Mouse (Mus musculus) cortical plate, adult 2 months (tissue): ENCODE results near the gene Prr23a3. TPM values are rescaled to one million over a fixed set of nuclear protein-coding genes. Genes with fewer than 3 reads are reported as not detected.

ENCODE experiments used
- H3K27ac ChIP-seq: fragments of 200-500 bp; 2 replicates; pipeline ENCODE4 v1.5.1; 2012; ENCODE audit warnings: low read length, control low read depth, inconsistent platforms; ENCODE audit not compliant: insufficient read depth
- H3K4me1 ChIP-seq: fragments of 200-500 bp; 2 replicates; pipeline ENCODE4 v1.6.1; 2011; ENCODE audit warnings: low read length; ENCODE audit not compliant: control insufficient read depth, insufficient read depth
- H3K4me3 ChIP-seq: fragments of 200-500 bp; 2 replicates; pipeline ENCODE4 v1.5.1; 2011; ENCODE audit warnings: mild to moderate bottlenecking, low read length, control low read depth; ENCODE audit not compliant: insufficient read depth
- CTCF ChIP-seq: fragments of 200-500 bp; IDR thresholded peaks from 2 replicates; pipeline ENCODE4 v1.5.1; 2011; ENCODE audit warnings: mild to moderate bottlenecking, control low read depth, low read length; ENCODE audit not compliant: insufficient read depth; ENCODE audit errors: extremely low read depth
- POLR2A ChIP-seq: fragments of 200-500 bp; IDR thresholded peaks from 2 replicates; pipeline ENCODE4 v1.6.1; 2011; ENCODE audit warnings: mild to moderate bottlenecking, low read length, control low read depth; ENCODE audit not compliant: insufficient read depth; ENCODE audit errors: extremely low read depth
- polyA plus RNA-seq: library from polyadenylated mRNA; depleted of rRNA; stranded (reverse); fragments of >200 nt; gene quantifications from 2 replicates; pipeline ENCODE4 v1.2.3, GENCODE M21; 2012; rRNA removed

Prr23a3 gene
- polyA plus RNA-seq: not detected in 2 replicates

DNA sequence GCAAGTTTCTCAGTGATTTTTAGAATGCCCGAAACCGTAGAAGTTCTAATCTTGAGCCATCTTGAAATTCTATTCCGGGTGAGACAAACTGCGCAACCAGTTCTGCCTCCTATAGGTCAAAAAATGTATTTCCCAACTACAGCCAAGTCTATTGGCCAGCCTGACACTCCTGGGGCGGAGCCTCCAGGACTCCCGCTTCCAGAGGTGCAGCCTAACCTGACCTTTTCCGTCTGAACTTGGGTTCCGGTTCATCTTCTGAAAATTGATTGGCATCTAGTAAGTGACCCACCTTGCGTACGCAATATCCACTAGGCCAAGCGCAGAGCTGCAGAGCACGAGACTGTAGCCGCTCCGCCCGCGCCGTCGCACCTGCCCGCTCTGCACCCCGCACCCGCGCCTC is at the start of gene Prr23a3:
Gene Prr23a3, plus strand, starts transcription at position 197 of the 400 bp plus-strand sequence.
- no peaks in the 10 kb centered on the region for H3K4me1 ChIP-seq
- H3K4me3 ChIP-seq: no peak within 1 kb of the TSS
- TF ChIP-seq POLR2A (no peak), CTCF (no peak)
- no peak within 1 kb of the TSS for H3K27ac ChIP-seq

DNA sequence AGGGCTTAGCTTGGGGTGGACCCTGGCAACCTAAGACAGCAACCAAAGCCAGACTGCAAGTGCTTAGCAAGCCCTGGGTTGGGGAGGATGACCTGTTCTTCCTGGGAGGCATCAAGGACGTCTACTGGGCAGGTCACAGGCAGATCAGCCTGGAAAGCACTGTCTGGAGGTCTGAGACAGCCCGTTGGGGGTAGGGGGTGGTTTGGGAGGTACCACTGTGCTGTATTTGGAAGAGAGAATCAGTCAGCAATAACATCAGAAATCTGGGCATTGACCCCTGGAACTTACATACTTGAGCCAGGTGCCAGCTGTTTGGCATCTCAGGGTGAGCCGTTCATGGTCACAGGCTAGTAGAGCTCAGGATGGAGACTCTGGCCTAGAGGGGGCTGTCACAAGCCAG is 48.5 kb upstream of the Prr23a3 start:
- H3K4me3 ChIP-seq: no peak overlapping the region
- TF ChIP-seq POLR2A (no peak), CTCF (no peak)

DNA sequence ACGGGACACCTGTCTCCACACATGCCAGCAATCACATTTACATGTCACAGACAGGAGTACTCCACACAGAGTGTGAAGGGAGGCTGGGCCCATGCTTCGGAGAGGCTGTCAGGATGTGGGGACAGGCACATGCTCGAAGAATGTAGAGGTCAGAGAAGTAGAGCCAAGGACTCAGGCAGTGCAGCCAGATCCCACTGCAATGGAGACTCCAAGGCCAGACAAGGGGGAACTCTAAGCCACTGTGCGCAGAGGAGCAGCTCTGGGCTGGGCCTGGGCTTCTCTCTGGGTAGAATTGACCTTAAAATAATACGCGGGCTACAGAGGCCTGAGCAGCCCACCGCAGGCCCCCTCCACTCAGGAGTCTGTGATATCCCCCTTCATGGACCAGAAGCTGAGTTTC is 47.0 kb upstream of the Prr23a3 start:
- TF ChIP-seq CTCF: no peak
- TF ChIP-seq POLR2A: no peak
- no peak overlapping the region for H3K27ac ChIP-seq
- no peaks in the 10 kb centered on the region for H3K4me1 ChIP-seq
- H3K4me3 ChIP-seq: no peak overlapping the region

More for the DNA sequence above, 48.5 kb upstream of the Prr23a3 start:
- no peak overlapping the region for H3K27ac ChIP-seq
- no peaks in the 10 kb centered on the region for H3K4me1 ChIP-seq

DNA sequence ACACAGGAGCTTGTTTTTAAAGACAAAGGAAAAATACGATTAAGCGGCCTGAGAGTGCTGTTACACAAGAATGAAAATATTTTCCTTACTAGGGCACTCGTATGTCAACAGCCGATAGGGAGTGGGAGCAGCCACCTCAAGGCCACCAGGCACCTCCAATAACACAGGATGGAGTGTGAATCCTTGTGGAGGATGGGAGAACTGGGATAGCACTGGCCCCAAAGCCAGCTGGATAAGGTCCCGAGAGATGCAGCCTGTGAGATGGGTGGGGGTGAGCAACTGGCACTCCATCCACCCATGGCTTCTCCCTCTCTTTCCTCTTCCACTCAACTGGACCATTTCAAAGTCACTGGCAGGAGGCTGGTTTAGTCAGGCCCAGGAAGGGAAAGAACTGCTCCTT is 45.6 kb upstream of the Prr23a3 start:
- TF ChIP-seq POLR2A: no peak
- no peak for TF ChIP-seq CTCF
- Histone ChIP-seq H3K4me3 (no peak overlapping the region), H3K27ac (no peak overlapping the region), H3K4me1 (no peaks in the 10 kb centered on the region)

DNA sequence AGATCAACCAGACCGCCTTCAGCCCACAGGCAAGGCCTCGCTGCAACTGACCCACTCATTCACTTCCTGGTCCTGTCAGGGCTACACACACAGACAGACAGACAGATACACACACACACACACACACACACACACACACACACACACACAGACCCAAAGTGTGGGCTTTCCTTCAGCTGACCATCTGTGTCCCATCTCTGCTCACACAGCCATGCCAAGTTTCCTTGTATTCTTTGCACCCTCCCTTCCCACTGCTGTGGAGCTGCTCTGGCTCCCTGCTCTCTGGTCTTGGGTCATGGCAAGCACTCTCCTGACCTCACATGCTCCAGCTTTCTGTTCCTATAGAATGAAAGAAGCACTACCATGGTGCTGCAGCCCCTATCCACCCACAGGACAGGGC is 45.1 kb upstream of the Prr23a3 start:
- TF ChIP-seq POLR2A (no peak), CTCF (no peak)
- Histone ChIP-seq H3K4me1 (no peaks in the 10 kb centered on the region), H3K4me3 (no peak overlapping the region), H3K27ac (no peak overlapping the region)

DNA sequence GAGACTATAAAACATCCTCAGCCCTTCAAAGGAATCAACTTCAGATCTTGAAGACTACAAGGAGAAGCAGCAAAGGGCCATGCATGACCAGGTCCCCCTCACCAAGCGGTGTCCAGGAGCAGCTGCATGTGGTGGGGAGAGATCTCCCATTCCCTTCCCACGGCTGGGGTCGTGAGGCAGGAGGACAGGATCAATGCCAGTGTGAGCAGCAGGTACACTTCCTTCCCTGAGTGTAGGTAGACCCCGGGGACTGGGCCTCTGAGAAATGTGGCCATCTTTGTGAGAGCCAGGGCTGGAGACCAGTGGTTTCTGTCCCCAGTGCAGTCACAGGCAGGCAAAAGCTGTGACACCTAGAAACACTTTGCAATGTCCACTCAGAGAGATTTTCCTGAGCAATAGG is 44.1 kb upstream of the Prr23a3 start:
- no peak for TF ChIP-seq CTCF
- no peak for TF ChIP-seq POLR2A
- H3K4me3 ChIP-seq: no peak overlapping the region
- H3K4me1 ChIP-seq: no peaks in the 10 kb centered on the region
- no peak overlapping the region for H3K27ac ChIP-seq

DNA sequence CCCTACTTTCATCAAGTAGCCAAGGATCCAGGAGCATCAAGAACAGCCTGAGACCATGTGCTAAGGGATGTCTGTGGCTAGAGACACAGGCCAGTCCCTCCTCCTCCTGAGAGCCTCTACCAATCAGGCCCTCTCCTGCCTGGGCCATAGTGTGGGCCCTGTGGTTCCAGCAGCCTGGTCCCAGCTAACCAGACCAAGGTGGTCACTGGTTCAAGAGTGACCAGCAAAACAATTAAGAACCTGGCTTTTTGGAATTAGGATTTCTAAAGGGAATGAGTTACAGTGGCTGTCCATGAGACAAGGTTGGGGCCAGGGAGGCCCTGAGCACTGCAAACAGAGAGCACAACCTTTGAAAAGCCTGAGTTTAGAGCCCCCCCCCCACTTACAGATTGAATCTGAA is 43.5 kb upstream of the Prr23a3 start:
- Histone ChIP-seq H3K27ac (no peak overlapping the region), H3K4me3 (no peak overlapping the region), H3K4me1 (no peaks in the 10 kb centered on the region)
- TF ChIP-seq POLR2A (no peak), CTCF (no peak)

DNA sequence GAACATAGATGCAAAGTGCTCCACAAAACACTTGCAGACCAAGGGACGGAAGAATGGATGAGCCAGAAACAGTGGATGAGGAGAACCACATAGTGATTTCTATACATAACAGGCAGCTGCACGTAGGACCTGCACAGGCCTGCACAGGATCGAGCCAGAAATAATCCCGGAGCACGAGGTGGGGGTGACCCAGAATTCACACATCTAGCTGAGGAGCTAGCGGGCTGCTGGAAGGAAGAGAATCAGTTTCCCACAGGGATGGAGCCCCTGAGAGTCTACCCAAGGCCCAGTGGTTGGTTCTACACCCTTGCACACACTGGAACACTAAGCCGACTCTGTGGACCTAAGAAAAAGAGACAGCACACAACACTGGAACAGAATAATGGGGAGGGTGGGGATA is 40.8 kb upstream of the Prr23a3 start:
- Histone ChIP-seq H3K4me3 (no peak overlapping the region), H3K27ac (no peak overlapping the region), H3K4me1 (no peaks in the 10 kb centered on the region)
- TF ChIP-seq POLR2A: no peak
- no peak for TF ChIP-seq CTCF

DNA sequence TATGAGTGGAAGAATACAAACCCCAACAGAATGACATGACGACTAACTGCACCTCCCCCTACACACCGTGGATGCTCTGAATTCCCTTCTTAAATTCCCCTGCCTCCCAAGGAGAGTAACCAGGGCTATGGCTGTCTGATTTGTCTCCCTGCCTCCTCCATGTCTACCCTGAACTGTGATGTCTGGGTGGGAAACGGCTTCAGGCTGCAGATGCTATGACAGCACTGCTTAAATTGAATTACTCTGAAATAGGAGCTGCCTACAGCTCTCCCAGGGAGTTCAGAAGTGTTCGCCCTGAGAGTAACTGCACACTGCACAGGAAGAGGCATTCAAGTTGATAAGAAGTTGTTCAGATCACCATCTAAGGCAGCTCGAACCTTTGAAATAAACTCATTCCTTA is 35.1 kb upstream of the Prr23a3 start:
- no peak overlapping the region for H3K27ac ChIP-seq
- H3K4me1 ChIP-seq: no peaks in the 10 kb centered on the region
- TF ChIP-seq POLR2A (no peak), CTCF (no peak)
- no peak overlapping the region for H3K4me3 ChIP-seq

DNA sequence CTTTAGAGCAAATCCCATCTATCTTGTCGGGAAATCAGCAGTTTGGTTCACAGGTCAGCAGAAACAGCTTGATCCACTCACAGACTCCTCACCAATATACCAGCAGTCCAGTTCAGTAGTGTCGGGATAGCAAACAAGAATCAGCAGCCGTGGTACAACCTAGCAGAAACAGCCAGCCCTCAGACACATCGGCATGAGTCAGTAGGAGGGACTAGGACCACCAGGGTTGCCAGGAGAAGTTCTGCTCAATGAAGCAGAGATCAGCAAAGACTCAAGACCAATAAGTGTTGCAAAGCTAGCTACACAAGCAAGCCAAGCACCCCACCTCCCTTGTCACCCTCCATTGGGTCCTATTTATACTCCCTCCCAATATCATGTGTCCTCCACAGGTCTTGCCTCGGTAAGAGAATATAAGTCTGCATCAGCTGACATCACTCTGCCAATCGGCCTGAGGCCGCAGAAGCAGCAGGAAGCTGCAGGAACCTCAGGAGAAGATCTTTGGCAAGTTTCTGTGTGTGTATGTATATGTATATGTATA is 27.0 kb upstream of the Prr23a3 start:
- no peak overlapping the region for H3K27ac ChIP-seq
- H3K4me3 ChIP-seq: no peak overlapping the region
- H3K4me1 ChIP-seq: no peaks in the 10 kb centered on the region
- TF ChIP-seq CTCF (no peak), POLR2A (no peak)
